Mouse (Mus musculus): ENCODE results near the gene Usp9y. TPM values are rescaled to one million over a fixed set of nuclear protein-coding genes. Genes with fewer than 3 reads are reported as not detected.

Usp9y gene
- total RNA-seq (2021): not detected
- long read RNA-seq, experiment 1: 0 reads
- long read RNA-seq, experiment 2: 0 reads

- no peak for DNase-seq
Observed at GRCm38 (mm10) chrY:1459682-1460081, at the start of gene Usp9y. Usp9y (minus strand) TSS chrY:1459782.

GRCm38 (mm10) chrY:1293708-1294107 is 165.9 kb downstream of the Usp9y start:
- no peak for DNase-seq

GRCm38 (mm10) chrY:1286171-1286795 is 173.3 kb downstream of the Usp9y start, which contains the start of gene Ddx3y:
Ddx3y (minus strand) TSS chrY:1286629.
- peak in 1 of 2 experiments; percentile 74 for DNase-seq

GRCm38 (mm10) chrY:1285735-1286134 is 173.8 kb downstream of the Usp9y start:
- DNase-seq: peak in 1 of 2 experiments; percentile 16

Other genes with a start within 250 kb of the Usp9y start
- 10 to 100 TPM in 1 of 2 experiments, not detected in 1; 30.5 TPM for gene Uty, start 214.0 kb downstream of the Usp9y start, total RNA-seq (2021)
- gene Ddx3y, start 173.2 kb downstream of the Usp9y start, total RNA-seq (2021): 100 to 1,000 TPM in 1 of 2 experiments, not detected in 1; 111 TPM